Mouse (Mus musculus) cerebral cortex, adult 2 months (tissue): ENCODE data around the gene Srgap3.

Source experiments
- WGBS: fragments of 180-500 bp; shearing (Covaris S2); methylation state at CpG from one replicate; pipeline ENCODE4 v1.1.7; 2018; 5-methylcytosine and 5-hydroxymethylcytosine counted together

The Srgap3 gene

GRCm38 (mm10) chr6:112907887-112908584 is 39.0 kb downstream of the Srgap3 start:
- whole genome bisulfite sequencing, result 49% methylated on average over 8 of the region's 8 CpGs

- WGBS, result 91% methylated on average over 5 of the region's 5 CpGs
These were observed 43.3 kb downstream of the Srgap3 start for GRCm38 (mm10) chr6:112903796-112904195.

DNA sequence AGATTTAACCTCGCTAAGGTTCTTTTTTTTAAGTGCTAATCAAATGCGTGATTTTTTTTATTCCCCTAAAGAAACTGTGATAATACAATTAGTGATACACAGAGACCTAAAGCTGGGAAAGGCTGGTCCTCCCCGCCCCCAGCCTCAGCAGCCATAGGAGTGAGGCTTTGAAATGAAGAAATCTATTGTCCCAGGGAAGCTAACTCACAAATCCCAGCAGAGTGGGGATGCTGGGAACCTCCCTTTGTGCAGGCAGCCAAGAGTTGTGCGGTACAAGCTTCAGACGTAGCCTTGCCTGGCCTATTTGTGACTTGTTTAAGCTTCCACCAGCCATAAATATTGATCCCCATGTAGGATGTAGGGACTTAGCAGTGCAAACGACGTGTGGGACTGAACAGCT is 43.8 kb downstream of the Srgap3 start:
- WGBS, result 28% methylated on average over 7 of the region's 7 CpGs

DNA sequence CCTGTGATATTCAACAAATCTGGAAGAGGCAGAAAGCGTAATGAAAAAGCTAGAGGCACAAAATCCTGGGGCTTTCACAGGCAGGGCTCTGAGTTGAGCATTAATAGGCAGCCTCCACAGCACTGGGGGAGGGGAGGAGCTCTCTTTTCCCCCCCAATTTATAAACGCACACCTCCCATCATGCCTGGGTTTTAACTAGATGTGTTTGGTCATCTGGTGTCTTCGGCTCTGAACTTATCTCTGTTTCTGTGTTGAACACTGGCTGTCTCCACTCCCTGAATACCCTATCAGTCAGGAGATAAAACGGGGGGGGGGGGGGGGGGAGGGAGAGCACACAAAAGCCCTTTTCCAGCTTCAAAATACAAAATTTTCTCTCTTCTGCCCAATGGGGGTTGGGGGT is 44.3 kb downstream of the Srgap3 start:
- 23% methylated on average over 4 of the region's 4 CpGs for WGBS

DNA sequence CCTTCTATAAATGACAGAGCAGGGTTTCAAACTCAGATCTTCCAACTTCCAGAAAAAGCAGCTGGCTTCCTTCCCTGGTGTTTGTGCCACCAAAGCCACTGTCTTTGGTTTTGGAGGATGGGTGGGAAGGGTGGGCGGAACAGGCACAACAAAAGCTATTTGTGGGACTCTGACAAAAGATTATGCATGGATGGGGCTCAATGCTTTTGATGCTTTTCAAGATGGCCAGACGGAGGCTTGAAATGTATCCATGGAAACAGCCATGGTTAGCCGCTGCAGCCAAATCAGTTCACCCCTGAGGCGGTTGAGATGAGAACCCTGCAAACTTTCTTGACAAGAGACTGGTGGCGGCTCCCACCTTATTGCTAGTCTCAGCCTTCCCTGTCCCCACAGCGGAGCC is 46.8 kb downstream of the Srgap3 start:
- 43% methylated on average over 6 of the region's 6 CpGs for WGBS

GRCm38 (mm10) chr6:112899711-112900110 is 47.4 kb downstream of the Srgap3 start:
- 28% methylated on average over 1 of the region's 1 CpGs for WGBS

DNA sequence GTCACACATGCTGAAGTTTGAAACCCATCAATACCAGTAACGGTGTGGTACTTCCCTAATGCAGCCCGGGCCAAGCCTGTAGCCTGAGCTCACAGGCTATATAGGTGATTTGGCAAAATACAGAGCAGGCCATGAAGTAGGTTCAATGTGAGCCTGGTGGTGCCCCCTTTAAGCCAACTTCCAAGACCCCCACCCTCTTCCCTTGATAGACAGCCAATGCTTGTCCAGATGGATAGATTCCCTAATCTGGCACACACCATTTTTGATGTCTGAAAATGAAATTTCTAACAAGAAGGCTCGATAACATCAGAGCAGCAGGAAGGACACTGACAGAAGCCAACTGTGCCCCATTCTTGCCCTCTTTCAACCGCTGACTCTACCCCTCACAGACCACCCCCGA is 47.8 kb downstream of the Srgap3 start:
- 67% methylated on average over 5 of the region's 5 CpGs for WGBS

DNA sequence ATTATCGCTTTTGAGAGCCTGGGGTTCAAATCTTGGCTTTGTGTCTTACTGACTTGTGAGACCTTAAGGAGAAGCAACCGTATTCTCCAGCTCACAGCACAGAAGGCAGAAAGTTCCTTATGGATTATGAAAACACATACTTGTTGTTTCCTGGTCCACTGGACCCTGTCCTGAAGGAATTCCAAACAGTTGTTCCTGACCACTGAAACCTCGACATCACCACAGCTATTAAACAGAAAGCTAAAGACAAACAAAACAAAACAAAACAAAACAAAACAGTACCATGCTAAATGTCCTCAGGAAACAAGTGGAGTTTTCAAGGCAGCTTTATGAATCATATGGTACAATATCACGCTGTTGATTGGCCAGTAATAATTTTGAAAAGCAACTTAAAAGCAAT is 48.6 kb downstream of the Srgap3 start:
- WGBS, result 77% methylated on average over 4 of the region's 4 CpGs

GRCm38 (mm10) chr6:112896372-112896771 is 50.7 kb downstream of the Srgap3 start:
- 48% methylated on average over 11 of the region's 11 CpGs for WGBS

DNA sequence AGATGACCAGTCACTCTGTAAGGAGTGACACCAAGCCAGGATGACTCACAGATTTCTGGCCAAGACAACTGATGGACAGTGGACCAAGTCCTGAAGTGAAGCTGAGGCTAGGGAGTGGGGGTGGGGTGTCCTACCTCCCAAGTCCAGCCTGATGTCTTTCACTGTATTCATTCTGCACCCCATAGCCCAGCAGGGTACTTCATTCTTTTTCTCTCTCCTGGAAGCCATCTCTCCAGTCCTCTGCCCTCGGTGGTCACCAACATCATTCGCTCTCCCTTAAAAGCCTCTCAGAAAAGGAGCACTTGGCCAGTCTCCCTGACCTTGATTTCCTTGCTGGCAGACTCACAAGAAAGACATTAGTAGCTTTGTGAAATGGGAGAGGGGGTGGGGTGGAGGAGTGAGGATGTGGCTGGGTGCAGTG is 56.7 kb downstream of the Srgap3 start:
- 45% methylated on average over 2 of the region's 2 CpGs for WGBS

GRCm38 (mm10) chr6:112883588-112884135 is 63.4 kb downstream of the Srgap3 start:
- WGBS, result 47% methylated on average over 5 of the region's 5 CpGs

DNA sequence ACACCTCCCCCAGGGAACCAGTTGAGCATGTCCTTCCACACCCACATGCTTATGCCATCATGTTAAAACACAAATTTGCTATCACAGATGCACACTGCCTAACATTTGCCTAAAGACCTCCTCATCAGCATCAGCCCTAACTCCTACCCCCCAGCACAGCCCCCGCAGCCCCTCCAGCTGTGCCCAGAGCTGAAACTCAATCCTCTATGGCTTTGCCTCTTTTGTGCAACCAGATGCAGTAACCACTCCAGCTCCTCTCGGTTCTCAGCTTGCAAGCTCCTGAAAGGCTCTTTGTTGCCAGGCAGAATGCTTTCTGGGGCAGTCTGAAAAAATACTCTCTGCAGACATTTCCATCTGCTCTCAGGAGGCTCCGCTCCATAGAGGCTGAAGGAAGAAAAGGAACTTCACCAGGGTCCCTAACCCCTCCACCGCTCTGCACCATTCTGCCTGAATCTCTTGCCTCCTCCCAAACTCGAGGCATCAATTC is 67.0 kb downstream of the Srgap3 start:
- 7% methylated on average over 5 of the region's 5 CpGs for WGBS

GRCm38 (mm10) chr6:112879154-112879553 is 67.9 kb downstream of the Srgap3 start:
- 39% methylated on average over 5 of the region's 5 CpGs for WGBS

DNA sequence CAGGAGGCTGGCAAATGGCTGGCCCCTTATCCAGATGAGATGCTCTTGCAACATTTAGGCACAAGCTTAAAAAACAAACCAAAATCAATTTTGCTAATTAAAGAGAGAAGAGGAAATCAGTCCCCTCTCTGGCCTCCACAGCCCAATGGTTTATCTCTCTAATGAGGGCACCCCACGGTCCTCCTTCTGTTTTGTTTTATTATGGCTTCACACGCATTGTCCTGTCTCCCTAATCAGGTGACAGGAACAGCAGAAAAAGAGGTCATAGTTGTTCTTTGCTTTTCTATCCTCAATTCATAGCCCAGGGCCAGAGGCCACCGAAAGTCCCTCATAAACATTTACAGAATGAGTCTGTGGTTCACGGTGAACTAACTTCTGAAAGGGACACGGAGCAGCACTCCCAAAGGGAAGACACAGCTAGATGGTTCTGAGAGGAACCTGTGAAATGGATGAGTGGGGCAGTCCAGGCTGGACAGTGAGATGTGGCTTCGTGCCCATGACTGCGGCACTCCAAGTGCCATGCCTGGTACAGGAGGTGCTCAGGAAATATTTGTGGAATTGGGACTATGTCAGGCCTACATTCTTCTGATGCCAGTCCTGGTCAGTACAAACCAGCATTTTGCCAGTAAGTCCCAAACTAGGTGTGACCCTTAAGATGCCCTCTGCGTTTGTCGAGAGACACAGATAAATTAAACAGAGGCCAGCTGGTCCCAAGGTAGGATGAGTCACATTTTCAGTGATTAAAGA is 73.8 kb downstream of the Srgap3 start:
- WGBS, result 73% methylated on average over 9 of the region's 9 CpGs

DNA sequence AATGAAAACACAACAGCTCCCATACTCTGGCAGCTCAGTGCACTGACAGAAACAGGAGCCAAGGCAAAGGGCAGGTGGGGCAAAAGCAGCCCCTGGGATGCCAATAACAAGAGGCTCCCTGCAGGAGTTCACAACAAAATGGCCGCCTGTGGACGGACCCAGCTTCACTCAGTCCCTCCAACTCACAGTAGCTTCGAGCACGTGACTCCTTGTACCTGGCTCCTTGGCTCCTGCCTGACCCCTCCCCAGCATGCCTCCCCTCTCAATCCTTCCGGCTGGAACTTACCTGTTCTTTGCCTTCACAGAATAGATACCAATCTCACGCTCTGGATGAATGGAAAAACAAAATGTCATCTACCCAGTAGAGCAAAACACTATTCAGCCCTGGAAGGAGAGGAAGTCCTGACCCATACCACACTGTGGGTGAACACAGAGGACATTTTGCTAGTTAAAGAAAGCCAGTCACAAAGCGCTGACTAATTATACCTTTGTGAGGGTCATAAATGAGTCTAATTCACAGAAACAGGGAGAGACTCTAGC is 75.8 kb downstream of the Srgap3 start:
- 86% methylated on average over 7 of the region's 7 CpGs for WGBS

DNA sequence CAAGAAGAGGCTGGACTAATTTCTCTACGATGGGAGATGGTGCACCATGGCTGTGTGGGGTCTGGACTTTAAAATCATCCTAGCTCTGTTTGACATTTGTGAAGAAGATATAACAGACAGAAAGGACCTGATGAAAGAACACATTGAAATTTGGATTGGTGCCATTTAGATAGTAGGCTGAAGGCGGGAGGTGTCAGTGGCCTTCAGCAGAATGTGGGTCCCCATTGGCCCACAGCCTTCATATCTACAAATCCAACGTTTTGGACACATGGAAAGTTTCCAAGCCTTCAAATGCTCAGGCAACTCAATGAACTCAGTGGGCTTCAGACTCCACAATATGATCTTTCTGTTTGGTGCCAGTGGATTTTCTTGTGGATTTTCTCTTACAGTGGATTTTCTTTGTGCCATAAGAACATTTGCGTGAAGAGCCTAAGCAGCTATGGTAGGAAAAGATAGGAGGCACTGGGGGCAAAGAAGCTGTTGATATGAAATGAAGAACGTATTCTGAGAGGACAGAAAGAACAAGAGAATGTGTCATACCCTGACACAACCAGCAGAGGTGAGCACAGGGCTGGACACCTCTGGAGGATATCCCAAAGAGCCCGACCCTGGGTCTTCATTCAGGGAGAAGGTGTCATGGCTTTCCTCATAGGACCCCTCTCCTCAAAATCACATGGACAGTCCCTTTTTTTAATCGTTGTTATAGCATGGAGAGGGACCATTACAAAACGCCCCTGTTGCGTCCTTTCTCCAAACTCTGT is 78.7 kb downstream of the Srgap3 start:
- WGBS, result 77% methylated on average over 9 of the region's 9 CpGs

- 71% methylated on average over 4 of the region's 4 CpGs for WGBS
These were observed 81.0 kb downstream of the Srgap3 start for GRCm38 (mm10) chr6:112866096-112866495.

DNA sequence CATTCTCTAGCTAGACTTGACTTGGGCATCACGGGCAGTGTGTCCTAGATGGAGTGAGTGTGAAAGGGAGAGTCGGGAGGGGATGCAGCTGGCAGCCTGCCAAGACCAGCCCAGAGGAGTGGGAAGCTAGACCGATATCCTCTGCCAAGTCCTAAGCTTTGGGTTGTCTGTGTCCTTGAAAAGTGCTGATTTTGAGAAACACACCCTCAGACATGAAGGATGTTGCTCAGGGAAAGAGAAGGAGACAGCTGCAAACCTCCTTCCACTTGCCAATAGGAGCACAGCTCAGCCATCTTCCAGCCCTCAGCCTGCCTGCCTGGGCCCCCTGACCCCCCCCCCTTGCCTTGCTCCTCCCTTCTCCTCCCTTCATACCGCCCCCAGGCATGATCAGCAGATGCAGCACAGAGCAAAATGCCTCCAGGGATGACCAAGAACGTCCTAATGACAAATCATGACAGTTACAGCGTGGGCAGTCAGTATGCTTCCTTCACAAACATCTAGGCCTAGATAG is 82.0 kb downstream of the Srgap3 start:
- whole genome bisulfite sequencing, result 30% methylated on average over 6 of the region's 6 CpGs

GRCm38 (mm10) chr6:112862465-112862864 is 84.6 kb downstream of the Srgap3 start:
- WGBS, result 78% methylated on average over 7 of the region's 7 CpGs

- WGBS, result 62% methylated on average over 11 of the region's 11 CpGs
These were observed 85.4 kb downstream of the Srgap3 start for GRCm38 (mm10) chr6:112861351-112862297.
